Mouse (Mus musculus): ENCODE measurements around the gene C1ra. TPM values are rescaled to one million over a fixed set of nuclear protein-coding genes. Genes with fewer than 3 reads are reported as not detected.

C1ra gene
- polyA plus RNA-seq, 1 experiment, result 2.1 TPM

DNA sequence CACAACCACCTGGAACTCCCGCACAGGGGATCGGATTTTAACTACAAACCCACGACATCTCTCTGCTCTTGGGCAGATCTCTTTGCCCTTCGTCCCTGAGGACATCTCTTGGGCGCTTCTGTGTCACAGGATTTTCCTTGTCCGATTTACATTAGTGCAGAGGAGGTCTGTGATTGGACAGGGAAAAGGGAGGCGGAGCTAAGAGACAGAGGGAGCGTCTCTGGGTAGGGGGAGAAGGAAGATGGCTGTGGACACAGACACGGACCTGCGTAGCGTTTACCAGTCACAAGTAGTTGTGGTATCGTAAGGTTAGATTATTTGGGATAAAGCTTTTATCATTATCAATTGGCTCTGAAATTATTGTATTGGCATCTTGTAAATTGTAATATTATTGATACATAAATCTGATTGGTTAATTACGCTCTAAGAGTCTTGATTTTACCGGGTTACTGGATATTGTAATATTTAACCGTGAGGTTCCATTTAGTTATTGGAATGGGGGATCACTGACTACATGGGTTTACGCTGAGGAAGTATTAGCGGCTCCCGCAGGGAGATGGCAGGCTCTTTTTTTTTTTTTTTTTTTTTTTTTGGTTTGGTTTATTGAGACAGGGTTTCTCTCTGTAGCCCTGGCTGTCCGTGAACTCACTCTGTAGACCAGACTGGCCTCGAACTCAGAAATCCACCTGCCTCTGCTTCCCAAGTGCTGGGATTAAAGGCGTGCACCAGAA lies 26.6 kb upstream of the C1ra start:
- peak overlapping the region; percentile 29; the same call in 1 of the 2 replicates for H3K4me3 ChIP-seq (ENCODE audit: insufficient read depth, low read length)
- H3K27ac ChIP-seq (ENCODE audit: insufficient read depth, low read length), result no peak overlapping the region
- TF ChIP-seq POLR2A (IDR thresholded peaks at IDR 0.05; ENCODE audit: extremely low read depth, insufficient read depth, low read length) (peak; percentile 62; the same call in 1 of the 2 replicates), CTCF (IDR thresholded peaks at IDR 0.05; ENCODE audit: extremely low read depth, insufficient read depth, low read length) (no peak)
- no peaks in the 10 kb centered on the region for H3K4me1 ChIP-seq (ENCODE audit: control insufficient read depth, insufficient read depth, low read length)

DNA sequence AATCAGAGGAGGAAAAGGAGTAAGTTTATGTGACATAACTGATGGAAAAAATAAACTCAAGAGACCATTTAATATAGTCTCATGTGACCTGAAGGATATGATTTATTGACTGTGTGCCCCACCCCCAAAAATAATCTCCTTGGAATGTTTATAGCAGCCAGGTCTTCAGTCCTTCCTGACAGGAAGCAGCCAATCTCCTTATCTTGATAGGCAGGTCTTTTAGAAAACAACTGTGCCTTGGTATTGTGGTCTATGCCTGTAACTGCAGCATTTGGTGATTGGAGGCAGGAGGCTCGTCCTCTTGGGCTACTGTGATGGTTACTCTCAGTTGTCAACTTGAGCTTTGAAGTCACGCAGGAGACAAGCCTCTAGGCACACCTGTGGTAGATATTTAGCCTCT lies 24.7 kb upstream of the C1ra start:
- Histone ChIP-seq H3K4me3 (ENCODE audit: insufficient read depth, low read length) (no peak overlapping the region), H3K27ac (ENCODE audit: insufficient read depth, low read length) (no peak overlapping the region), H3K4me1 (ENCODE audit: control insufficient read depth, insufficient read depth, low read length) (no peaks in the 10 kb centered on the region)
- TF ChIP-seq POLR2A (IDR thresholded peaks at IDR 0.05; ENCODE audit: extremely low read depth, insufficient read depth, low read length), result no peak
- no peak for TF ChIP-seq CTCF (IDR thresholded peaks at IDR 0.05; ENCODE audit: extremely low read depth, insufficient read depth, low read length)

DNA sequence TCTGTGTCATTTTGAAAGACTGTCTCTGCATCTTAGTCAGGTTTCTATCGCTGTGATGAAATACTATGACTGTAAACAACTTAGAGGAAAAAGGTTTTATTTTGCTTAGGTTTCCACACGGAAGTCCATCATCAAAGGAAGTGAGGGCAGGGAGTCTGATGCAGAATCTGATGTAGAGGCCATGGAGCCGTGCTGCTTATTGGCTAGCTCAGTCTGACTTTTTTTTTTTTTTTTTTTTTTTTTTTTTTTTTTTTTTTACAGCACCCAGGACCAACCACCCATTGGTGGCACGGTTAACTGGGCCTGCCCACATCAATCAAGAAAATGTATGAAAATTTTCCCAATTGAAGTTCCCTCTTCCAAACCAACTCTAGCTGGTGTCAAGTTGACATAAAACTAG lies 23.3 kb upstream of the C1ra start:
- no peak for TF ChIP-seq POLR2A (IDR thresholded peaks at IDR 0.05; ENCODE audit: extremely low read depth, insufficient read depth, low read length)
- TF ChIP-seq CTCF (IDR thresholded peaks at IDR 0.05; ENCODE audit: extremely low read depth, insufficient read depth, low read length), result no peak
- H3K4me3 ChIP-seq (ENCODE audit: insufficient read depth, low read length), result no peak overlapping the region

DNA sequence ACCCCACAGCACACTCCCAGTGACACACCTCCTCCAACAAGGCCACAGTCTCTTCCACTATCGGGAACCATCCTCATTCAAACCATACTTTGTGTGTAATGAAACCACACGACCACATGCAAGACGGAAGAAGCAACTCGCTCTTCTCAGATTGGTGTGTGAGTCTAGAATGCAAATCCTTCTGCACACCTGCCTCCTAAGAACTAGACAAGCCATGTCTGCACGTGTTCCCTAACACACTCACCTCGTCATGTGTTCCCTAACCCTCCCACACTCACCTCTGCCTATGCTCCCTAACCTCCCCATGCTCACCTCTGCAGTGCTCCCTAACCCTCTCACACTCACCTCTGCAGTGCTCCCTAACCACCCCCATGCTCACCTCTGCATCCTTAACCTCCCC lies 20.8 kb upstream of the C1ra start:
- no peaks in the 10 kb centered on the region for H3K4me1 ChIP-seq (ENCODE audit: control insufficient read depth, insufficient read depth, low read length)
- H3K4me3 ChIP-seq (ENCODE audit: insufficient read depth, low read length), result no peak overlapping the region
- H3K27ac ChIP-seq (ENCODE audit: insufficient read depth, low read length), result no peak overlapping the region
- TF ChIP-seq POLR2A (IDR thresholded peaks at IDR 0.05; ENCODE audit: extremely low read depth, insufficient read depth, low read length) (no peak), CTCF (IDR thresholded peaks at IDR 0.05; ENCODE audit: extremely low read depth, insufficient read depth, low read length) (no peak)

More for the DNA sequence above, 23.3 kb upstream of the C1ra start:
- no peak overlapping the region for H3K27ac ChIP-seq (ENCODE audit: insufficient read depth, low read length)
- H3K4me1 ChIP-seq (ENCODE audit: control insufficient read depth, insufficient read depth, low read length), result no peaks in the 10 kb centered on the region

DNA sequence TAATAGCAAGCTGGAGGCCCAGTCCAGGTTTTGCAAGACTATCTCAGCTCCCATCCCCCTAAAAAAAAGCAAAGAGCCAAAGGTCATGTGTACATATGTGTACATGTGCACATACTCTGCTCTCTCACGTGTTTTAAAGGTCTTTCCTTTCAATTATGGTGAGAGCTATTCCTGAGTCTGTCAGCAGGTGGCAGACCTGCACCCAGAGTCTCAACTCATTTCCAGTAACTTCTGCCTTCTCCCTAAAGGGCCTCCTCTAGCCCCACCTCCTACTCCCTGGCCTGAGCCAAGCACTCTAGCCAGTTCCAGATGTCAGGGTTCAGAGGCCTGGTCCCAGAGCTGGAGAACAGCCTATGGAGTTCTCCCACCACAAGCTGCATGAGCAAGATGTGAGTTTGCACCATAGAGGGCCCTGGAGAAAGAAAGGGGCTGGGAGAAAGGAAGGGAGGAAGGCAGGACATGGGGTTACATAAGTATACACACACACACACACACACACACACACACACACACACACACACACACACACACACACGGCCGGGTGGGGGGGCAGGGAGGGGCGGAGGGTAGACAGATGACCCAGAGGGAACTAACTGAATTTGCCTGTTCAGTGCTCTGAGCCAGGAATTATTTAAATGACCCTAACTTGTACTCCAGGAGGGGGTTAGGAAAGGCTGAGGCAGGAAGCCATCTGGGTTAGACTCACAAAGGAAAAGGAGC lies 19.2 kb upstream of the C1ra start, which contains the start of gene C1rl:
Gene C1rl (plus strand): TSS at position 272 of the 720 bp plus-strand sequence.
- TF ChIP-seq POLR2A (IDR thresholded peaks at IDR 0.05; ENCODE audit: extremely low read depth, insufficient read depth, low read length) (no peak), CTCF (IDR thresholded peaks at IDR 0.05; ENCODE audit: extremely low read depth, insufficient read depth, low read length) (peak; percentile 78)
- no peak within 1 kb of the TSS for H3K4me3 ChIP-seq (ENCODE audit: insufficient read depth, low read length)

DNA sequence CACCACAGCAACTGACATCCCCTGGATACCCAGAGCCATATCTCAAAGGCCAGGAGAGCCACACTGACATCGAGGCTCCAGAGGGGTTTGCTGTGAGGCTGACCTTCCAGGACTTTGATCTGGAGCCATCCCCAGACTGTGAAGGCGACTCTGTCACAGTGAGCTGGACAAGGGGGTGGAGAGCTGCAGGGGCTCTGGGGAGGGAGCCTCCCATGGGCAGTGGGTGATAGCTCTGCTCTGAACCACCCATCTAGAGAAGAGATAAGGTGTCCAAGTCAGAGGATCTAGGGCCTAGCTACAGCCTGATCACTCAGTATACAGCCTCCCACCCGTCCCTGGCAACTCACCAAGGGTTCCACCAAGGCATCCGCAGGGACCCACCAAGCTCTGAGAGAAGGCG lies 18.3 kb upstream of the C1ra start:
- no peaks in the 10 kb centered on the region for H3K4me1 ChIP-seq (ENCODE audit: control insufficient read depth, insufficient read depth, low read length)
- TF ChIP-seq POLR2A (IDR thresholded peaks at IDR 0.05; ENCODE audit: extremely low read depth, insufficient read depth, low read length), result no peak
- TF ChIP-seq CTCF (IDR thresholded peaks at IDR 0.05; ENCODE audit: extremely low read depth, insufficient read depth, low read length), result no peak
- H3K27ac ChIP-seq (ENCODE audit: insufficient read depth, low read length), result no peak overlapping the region
- H3K4me3 ChIP-seq (ENCODE audit: insufficient read depth, low read length), result no peak overlapping the region

More for the DNA sequence above, 19.2 kb upstream of the C1ra start, which contains the start of gene C1rl:
- Histone ChIP-seq H3K27ac (ENCODE audit: insufficient read depth, low read length) (no peak within 1 kb of the TSS), H3K4me1 (ENCODE audit: control insufficient read depth, insufficient read depth, low read length) (no peaks in the 10 kb centered on the region)

DNA sequence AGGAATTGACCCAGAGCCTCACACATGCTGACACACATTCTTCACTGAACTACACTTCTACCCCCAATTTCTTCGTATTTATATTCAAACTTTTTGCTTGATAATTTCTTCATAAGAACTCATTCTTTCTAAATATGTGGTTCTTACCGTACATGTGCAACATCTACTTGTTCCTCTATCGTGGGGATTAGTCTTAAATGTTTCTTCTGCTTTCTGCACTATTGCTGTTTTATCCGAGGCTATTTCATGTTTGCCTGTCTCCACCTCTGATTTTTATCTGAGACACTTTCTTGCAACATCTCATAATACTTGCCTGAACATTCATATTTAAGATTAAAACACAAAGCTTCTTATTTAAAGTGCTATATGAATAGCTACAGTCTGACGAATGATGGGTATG lies 16.2 kb upstream of the C1ra start:
- Histone ChIP-seq H3K27ac (ENCODE audit: insufficient read depth, low read length) (no peak overlapping the region), H3K4me3 (ENCODE audit: insufficient read depth, low read length) (no peak overlapping the region), H3K4me1 (ENCODE audit: control insufficient read depth, insufficient read depth, low read length) (no peaks in the 10 kb centered on the region)
- no peak for TF ChIP-seq CTCF (IDR thresholded peaks at IDR 0.05; ENCODE audit: extremely low read depth, insufficient read depth, low read length)
- TF ChIP-seq POLR2A (IDR thresholded peaks at IDR 0.05; ENCODE audit: extremely low read depth, insufficient read depth, low read length), result no peak

DNA sequence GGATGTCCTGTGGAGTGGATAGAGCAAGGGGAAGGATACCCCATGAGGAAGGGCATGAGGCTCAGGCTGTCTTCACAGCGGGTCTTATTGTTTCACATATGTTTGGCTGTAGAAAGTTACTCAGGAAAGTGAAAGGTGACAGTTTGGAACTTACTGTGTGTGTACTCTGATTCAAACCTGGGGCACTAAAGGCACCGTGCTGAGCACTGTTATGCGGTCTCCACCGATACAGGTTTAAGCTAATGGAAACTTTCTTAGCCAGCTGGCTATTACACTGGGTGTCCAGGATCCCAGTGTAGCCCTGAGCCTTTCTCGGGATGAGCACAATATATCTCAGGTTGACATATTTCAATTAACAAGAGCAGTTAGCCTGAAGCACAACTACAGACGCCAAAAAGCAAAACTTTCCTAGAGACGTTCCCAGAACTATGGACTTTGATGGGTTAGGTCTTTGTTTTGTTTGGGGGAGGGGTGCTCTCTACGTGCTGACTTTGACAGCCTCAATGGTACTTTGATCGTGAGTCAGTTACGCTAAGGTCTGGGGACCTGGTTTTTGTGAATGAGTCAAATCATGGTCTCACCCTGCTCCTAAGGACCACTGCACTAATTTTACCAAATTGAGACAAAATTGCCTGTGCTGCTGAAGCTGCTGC lies 12.2 kb upstream of the C1ra start:
- H3K4me1 ChIP-seq (ENCODE audit: control insufficient read depth, insufficient read depth, low read length), result no peaks in the 10 kb centered on the region
- H3K4me3 ChIP-seq (ENCODE audit: insufficient read depth, low read length), result no peak overlapping the region
- no peak overlapping the region for H3K27ac ChIP-seq (ENCODE audit: insufficient read depth, low read length)
- no peak for TF ChIP-seq CTCF (IDR thresholded peaks at IDR 0.05; ENCODE audit: extremely low read depth, insufficient read depth, low read length)
- TF ChIP-seq POLR2A (IDR thresholded peaks at IDR 0.05; ENCODE audit: extremely low read depth, insufficient read depth, low read length), result no peak

DNA sequence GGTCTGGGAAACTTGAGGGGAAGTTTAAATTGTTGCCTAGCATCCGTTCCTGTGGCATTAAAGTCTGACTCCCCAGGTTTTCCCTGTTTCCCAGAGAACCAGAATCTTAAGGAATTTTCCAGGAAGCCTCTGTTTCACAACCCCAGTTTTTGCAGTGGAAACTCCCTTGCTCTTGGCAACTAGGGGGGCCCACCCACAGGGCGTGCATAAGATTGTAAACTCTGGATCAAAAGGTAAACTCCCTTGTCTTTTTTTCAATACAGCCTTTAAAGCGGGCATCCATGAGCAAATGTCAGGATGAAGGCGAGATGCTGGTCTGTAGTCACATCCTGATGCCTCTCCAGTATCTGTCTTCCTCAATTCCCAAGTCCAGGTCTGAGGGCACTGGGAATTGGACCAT lies 10.7 kb upstream of the C1ra start:
- TF ChIP-seq POLR2A (IDR thresholded peaks at IDR 0.05; ENCODE audit: extremely low read depth, insufficient read depth, low read length) (no peak), CTCF (IDR thresholded peaks at IDR 0.05; ENCODE audit: extremely low read depth, insufficient read depth, low read length) (no peak)
- no peak overlapping the region for H3K4me3 ChIP-seq (ENCODE audit: insufficient read depth, low read length)
- no peak overlapping the region for H3K27ac ChIP-seq (ENCODE audit: insufficient read depth, low read length)
- H3K4me1 ChIP-seq (ENCODE audit: control insufficient read depth, insufficient read depth, low read length), result no peaks in the 10 kb centered on the region
